Mouse (Mus musculus) cortical plate, adult 2 months (tissue): ENCODE results near the gene Nudt17. TPM values are rescaled to one million over a fixed set of nuclear protein-coding genes. Genes with fewer than 3 reads are reported as not detected.

Experiments
- H3K27ac ChIP-seq: fragments of 200-500 bp; 2 replicates; pipeline ENCODE4 v1.5.1; 2012; ENCODE audit warnings: low read length, control low read depth, inconsistent platforms; ENCODE audit not compliant: insufficient read depth
- H3K4me1 ChIP-seq: fragments of 200-500 bp; 2 replicates; pipeline ENCODE4 v1.6.1; 2011; ENCODE audit warnings: low read length; ENCODE audit not compliant: control insufficient read depth, insufficient read depth
- H3K4me3 ChIP-seq: fragments of 200-500 bp; 2 replicates; pipeline ENCODE4 v1.5.1; 2011; ENCODE audit warnings: mild to moderate bottlenecking, low read length, control low read depth; ENCODE audit not compliant: insufficient read depth
- CTCF ChIP-seq: fragments of 200-500 bp; IDR thresholded peaks from 2 replicates; pipeline ENCODE4 v1.5.1; 2011; ENCODE audit warnings: mild to moderate bottlenecking, control low read depth, low read length; ENCODE audit not compliant: insufficient read depth; ENCODE audit errors: extremely low read depth
- POLR2A ChIP-seq: fragments of 200-500 bp; IDR thresholded peaks from 2 replicates; pipeline ENCODE4 v1.6.1; 2011; ENCODE audit warnings: mild to moderate bottlenecking, low read length, control low read depth; ENCODE audit not compliant: insufficient read depth; ENCODE audit errors: extremely low read depth
- polyA plus RNA-seq: library from polyadenylated mRNA; depleted of rRNA; stranded (reverse); fragments of >200 nt; gene quantifications from 2 replicates; pipeline ENCODE4 v1.2.3, GENCODE M21; 2012; rRNA removed

The Nudt17 gene
- polyA plus RNA-seq, 1 experiment = 16.8 TPM

DNA sequence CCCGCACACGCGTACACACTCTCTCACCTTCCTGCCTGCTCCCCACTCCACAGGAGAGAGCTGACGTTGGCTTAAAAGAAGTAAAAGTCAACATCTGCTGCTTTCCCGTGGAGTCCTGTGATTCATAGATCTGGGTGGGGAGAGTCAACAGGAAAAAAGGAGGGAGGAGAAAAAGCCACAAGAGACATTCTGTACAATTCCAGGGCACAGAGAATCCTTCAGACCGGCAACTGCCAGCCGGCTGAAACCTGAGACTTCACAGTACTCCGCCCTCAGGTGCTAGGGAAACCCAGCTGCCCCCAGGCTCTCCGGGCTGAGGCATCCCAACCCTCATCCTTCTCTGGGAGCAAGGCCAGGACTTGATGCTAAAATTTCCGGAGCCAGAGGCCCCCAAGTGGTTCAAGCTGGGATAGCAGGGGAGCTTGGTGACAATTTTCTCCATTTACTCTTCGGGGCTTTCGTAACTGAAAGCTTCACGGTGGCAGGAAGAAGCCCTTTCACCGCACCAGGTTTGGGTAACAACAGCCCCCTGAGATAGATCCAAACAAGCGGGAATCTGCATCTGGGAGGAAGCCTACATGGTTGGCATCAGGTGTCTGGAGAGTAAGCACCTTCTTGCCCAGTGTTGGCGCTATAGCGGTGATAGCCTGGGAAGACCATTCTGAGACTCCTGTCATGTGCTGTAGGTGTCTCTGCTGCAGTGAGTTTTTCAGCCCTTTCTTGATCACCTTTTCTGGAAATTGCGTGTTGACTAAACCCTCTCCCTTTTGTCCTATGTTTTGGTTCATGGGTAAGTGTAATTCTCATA lies 44.7 kb downstream of the Nudt17 start:
- H3K27ac ChIP-seq = no peak overlapping the region
- TF ChIP-seq CTCF = peak; percentile 63
- TF ChIP-seq POLR2A = 0 out of 2 replicates have a peak, but pooled peaks have one; percentile 21
- H3K4me1 ChIP-seq = peaks cover 4% of the 10 kb centered on the region
- peak overlapping the region; percentile 21 for H3K4me3 ChIP-seq

- Histone ChIP-seq H3K4me3 (no peak overlapping the region; the same call in 1 of the 2 replicates), H3K4me1 (peaks cover 4% of the 10 kb centered on the region), H3K27ac (peak overlapping the region; percentile 69)
- no peak for TF ChIP-seq POLR2A
- no peak for TF ChIP-seq CTCF
These were observed 45.5 kb downstream of the Nudt17 start for GRCm38 (mm10) chr3:96662731-96663316.

DNA sequence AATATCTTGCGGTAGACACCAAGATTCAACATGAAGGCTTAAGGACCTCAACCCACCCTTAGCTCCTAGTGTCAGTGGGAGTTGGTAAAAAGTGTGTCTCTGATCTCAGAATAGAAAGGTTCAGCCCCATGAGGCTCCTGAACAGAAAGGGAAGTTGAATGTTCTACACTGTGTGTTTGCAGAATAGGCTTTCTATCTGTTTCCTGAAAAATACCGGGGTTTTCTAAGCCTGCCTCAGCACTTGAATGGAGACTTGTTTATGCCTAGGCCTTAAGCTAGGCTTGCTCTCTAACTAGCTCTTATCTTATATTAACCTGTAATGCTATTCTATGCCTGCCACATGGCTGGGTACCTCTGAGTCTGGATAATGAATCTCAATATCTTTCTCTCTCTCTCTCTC lies 47.5 kb downstream of the Nudt17 start:
- H3K4me1 ChIP-seq = peaks cover 4% of the 10 kb centered on the region
- TF ChIP-seq POLR2A (no peak), CTCF (no peak)
- no peak overlapping the region for H3K27ac ChIP-seq
- no peak overlapping the region for H3K4me3 ChIP-seq

Other genes with a start within 250 kb of the Nudt17 start
- gene Hfe2, start 183.4 kb downstream of the Nudt17 start, polyA plus RNA-seq = 1.4 and 1.5 TPM in 2 replicates
- gene Txnip, start 150.6 kb downstream of the Nudt17 start, polyA plus RNA-seq = 31.4 and 38.5 TPM in 2 replicates
- gene Gm16253, start 131.6 kb downstream of the Nudt17 start, polyA plus RNA-seq = not detected in 2 replicates
- 44.5 and 55.9 TPM in 2 replicates for gene Polr3gl, start 114.4 kb downstream of the Nudt17 start, polyA plus RNA-seq
- gene Ankrd34a, start 111.9 kb downstream of the Nudt17 start, polyA plus RNA-seq = 61.6 and 61.9 TPM in 2 replicates
- 20.9 and 22.7 TPM in 2 replicates for gene Lix1l, start 107.4 kb downstream of the Nudt17 start, polyA plus RNA-seq
- 33.9 and 38.0 TPM in 2 replicates for gene Rbm8a, start 78.6 kb downstream of the Nudt17 start, polyA plus RNA-seq
- gene Pex11b, start 73.2 kb downstream of the Nudt17 start, polyA plus RNA-seq = 62.8 and 66.9 TPM in 2 replicates
- 0.13 and 0.21 TPM in 2 replicates for gene Gm42957, start 73.1 kb downstream of the Nudt17 start, polyA plus RNA-seq
- gene Itga10, start 63.0 kb downstream of the Nudt17 start, polyA plus RNA-seq = 2.9 and 3.9 TPM in 2 replicates
- gene Ankrd35, start 38.4 kb downstream of the Nudt17 start, polyA plus RNA-seq = 7.8 and 8.5 TPM in 2 replicates
- 24.6 and 25.4 TPM in 2 replicates for gene Pias3, start 12.2 kb downstream of the Nudt17 start, polyA plus RNA-seq
- gene Polr3c, start 19.1 kb upstream of the Nudt17 start, polyA plus RNA-seq = 35.3 and 36.5 TPM in 2 replicates
- 52.3 and 54.9 TPM in 2 replicates for gene Rnf115, start 19.1 kb upstream of the Nudt17 start, polyA plus RNA-seq
- gene Pdzk1, start 120.7 kb upstream of the Nudt17 start, polyA plus RNA-seq = 0.17 and 0.19 TPM in 2 replicates
- 0.06 TPM in 1 of 2 replicates, not detected in the other for gene Cd160, start 120.8 kb upstream of the Nudt17 start, polyA plus RNA-seq
- 0.48 and 0.53 TPM in 2 replicates for gene Gja5, start 196.1 kb upstream of the Nudt17 start, polyA plus RNA-seq
- 20.4 and 22.4 TPM in 2 replicates for gene Gpr89, start 196.8 kb upstream of the Nudt17 start, polyA plus RNA-seq
- not detected in 2 replicates for gene Gja8, start 217.5 kb upstream of the Nudt17 start, polyA plus RNA-seq